30 mouse cellular contexts compared by ENCODE assay signal in the genomic region with DNA sequence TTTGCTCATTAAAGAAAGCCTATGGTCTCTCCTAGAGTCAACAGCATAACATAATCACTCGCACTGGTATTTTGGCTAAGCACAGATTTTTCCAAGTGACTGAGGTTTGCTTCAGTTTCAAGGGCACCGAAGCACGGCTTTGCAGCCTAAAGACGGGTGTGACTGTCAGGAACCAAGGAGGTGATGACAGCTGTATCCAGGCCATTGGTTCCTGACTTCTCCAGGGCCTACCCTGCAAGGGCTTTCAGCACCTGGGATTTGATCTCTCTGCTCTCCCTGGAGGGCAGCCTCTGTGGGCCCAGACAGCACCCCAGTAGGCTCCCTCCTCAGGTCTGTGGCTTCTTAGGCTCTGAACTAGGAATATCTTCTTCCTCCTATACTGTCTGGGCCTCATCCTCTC.
DNase-seq lines count a peak whose midpoint lies in the region; ATAC-seq lines count a peak whose summit lies in the region.
"Had no signal": no experiment of that assay in that cellular context is flagged by ENCODE, and none has a peak within 500 bp of the region (broad histone marks: within the 10 kb centered on the region; RNA-seq: fewer than 3 reads in every experiment).

No protein-coding gene starts in this region.

- no peak overlapping the region for H3K9ac ChIP-seq in heart, embryonic 14.5 days (ENCODE audit: low read length)
- H3K9ac ChIP-seq: embryonic facial prominence, embryonic 12.5 days; hindbrain, embryonic 13.5 days; limb, embryonic 15.5 days; lung, embryonic 14.5 days; midbrain, embryonic 12.5 days; neural tube, embryonic 13.5 days had no signal

- H3K4me1 ChIP-seq in heart, embryonic 14.5 days (ENCODE audit: control insufficient read depth in 2 of 2, insufficient read depth in 2 of 2, low read length in 2 of 2) = peaks cover 15 to 21% of the 10 kb centered on the region in 2 experiments
- H3K4me1 ChIP-seq: limb, embryonic 10.5 days; limb, embryonic 15.5 days had no signal

- H3K36me3 ChIP-seq in heart, embryonic 14.5 days (ENCODE audit: control insufficient read depth, insufficient read depth, low read length) = no peaks in the 10 kb centered on the region
- H3K36me3 ChIP-seq: embryonic facial prominence, embryonic 12.5 days; hindbrain, embryonic 13.5 days; limb, embryonic 10.5 days; limb, embryonic 15.5 days; midbrain, embryonic 12.5 days; neural tube, embryonic 13.5 days had no signal

- intact Hi-C loops in heart, postnatal 14 days (cut with DNase I) = no loop called here

- DNase-seq in heart, adult 18-20 months = peak; percentile 47 to 52
- no peak for DNase-seq in heart, postnatal 14 days
- peak; percentile 19 to 40 for DNase-seq in heart, adult 9 months (ENCODE audit: low spot score in 2 of 2)
- DNase-seq in heart, postnatal 4 days = peak; percentile 43
- no peak for DNase-seq in gastrocnemius, postnatal 25 days
- no peak for DNase-seq in kidney, postnatal 14 days
- DNase-seq in left cerebral cortex, adult 9 months (ENCODE audit: low spot score in 2 of 2) = no peak
- DNase-seq: adrenal gland, postnatal 14 days; cerebellum, adult 11 months; cerebellum, adult 9-10 months; cerebellum, postnatal 36 days; embryo, embryonic 11 days; gastrocnemius, postnatal 36 days; kidney, adult 9 months; kidney, postnatal 10 days; lung, embryonic 14.5 days; right cerebral cortex, postnatal 4 days; thymus, adult 2 months; thymus, postnatal 36 days had no signal

- H3K9me3 ChIP-seq in heart, embryonic 14.5 days (ENCODE audit: control insufficient read depth, low read length) = no peaks in the 10 kb centered on the region
- H3K9me3 ChIP-seq: embryonic facial prominence, embryonic 12.5 days; hindbrain, embryonic 13.5 days; limb, embryonic 10.5 days; limb, embryonic 15.5 days; midbrain, embryonic 12.5 days; neural tube, embryonic 13.5 days had no signal

- H3K27ac ChIP-seq in heart, embryonic 14.5 days (replicated peaks in 1 of 2; ENCODE audit: control insufficient read depth in 1 of 2, insufficient read depth in 1 of 2, low read depth in 2 of 2, low read length in 2 of 2) = peak overlapping the region; percentile 15 to 34; a peak in 3 of 4 replicates
- H3K27ac ChIP-seq: embryonic facial prominence, embryonic 12.5 days; hindbrain, embryonic 13.5 days; left cerebral cortex, adult 2 months; limb, embryonic 10.5 days; limb, embryonic 15.5 days; midbrain, embryonic 12.5 days; neural tube, embryonic 13.5 days had no signal

- WGBS in heart, embryonic 14.5 days = 14% methylated on average over 4 of the region's 4 CpGs

- no peak overlapping the region for H3K4me2 ChIP-seq in heart, embryonic 14.5 days (ENCODE audit: low read length)
- H3K4me2 ChIP-seq: embryonic facial prominence, embryonic 12.5 days; hindbrain, embryonic 13.5 days; limb, embryonic 15.5 days; lung, embryonic 14.5 days; midbrain, embryonic 12.5 days; neural tube, embryonic 13.5 days had no signal

- H3K27me3 ChIP-seq in heart, embryonic 14.5 days (ENCODE audit: control insufficient read depth, insufficient read depth, low read length) = no peaks in the 10 kb centered on the region
- H3K27me3 ChIP-seq: embryonic facial prominence, embryonic 12.5 days; hindbrain, embryonic 13.5 days; limb, embryonic 15.5 days; midbrain, embryonic 12.5 days; neural tube, embryonic 13.5 days; Patski had no signal

- H3K4me3 ChIP-seq in heart, embryonic 14.5 days (ENCODE audit: control insufficient read depth in 1 of 2, insufficient read depth in 1 of 2, low read depth in 1 of 2, low read length in 2 of 2) = no peak overlapping the region
- H3K4me3 ChIP-seq: embryonic facial prominence, embryonic 12.5 days; hindbrain, embryonic 13.5 days; left cerebral cortex, adult 2 months; limb, embryonic 10.5 days; limb, embryonic 15.5 days; midbrain, embryonic 12.5 days; neural tube, embryonic 13.5 days had no signal

- peak; percentile 79 for ATAC-seq in heart, embryonic 14.5 days (ENCODE audit: insufficient number of reproducible peaks, insufficient read depth, low FRiP score, low read depth)
- ATAC-seq: forebrain, embryonic 14.5 days; intestine, postnatal 0 days; Patski had no signal

Comparison
In these comparisons a context has a peak if more than half of its experiments do, and no peak if none do; other contexts are left out.
1. DNase-seq: peak in heart, adult 18-20 months (2 of 2), heart, adult 9 months (2 of 2) and heart, postnatal 4 days (single experiment); none in heart, postnatal 14 days (0 of 2), gastrocnemius, postnatal 25 days (single experiment), kidney, postnatal 14 days (single experiment) and left cerebral cortex, adult 9 months (0 of 2).